ENCODE assay signal across 8 mouse cellular contexts in the genomic region with DNA sequence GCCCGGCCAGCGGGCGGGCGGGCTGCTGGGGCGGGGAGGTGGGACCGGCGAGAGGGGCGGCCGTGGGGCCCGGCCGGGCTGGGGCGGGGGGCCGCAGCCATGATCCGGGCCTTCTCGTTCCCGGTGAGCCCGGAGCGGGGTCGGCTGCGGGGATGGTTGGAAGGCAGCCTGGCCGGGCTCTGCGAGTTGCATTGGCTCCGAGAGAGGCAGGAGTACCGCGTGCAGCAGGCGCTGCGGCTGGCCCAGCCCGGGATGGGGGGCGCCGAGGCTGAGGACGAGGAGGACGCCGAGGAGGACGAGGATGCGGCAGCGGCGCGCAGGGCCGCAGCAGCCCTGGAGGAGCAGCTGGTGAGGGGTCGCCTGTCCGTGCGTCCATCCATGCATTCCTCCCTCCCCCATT. TPM values are rescaled to one million over a fixed set of nuclear protein-coding genes. Genes with fewer than 3 reads are reported as not detected.
DNase-seq lines count a peak whose midpoint lies in the region; ATAC-seq and TF ChIP-seq lines count a peak whose summit lies in the region.

No protein-coding gene starts in this region.

- H3K9ac ChIP-seq in kidney, embryonic 14.5 days (ENCODE audit: low read depth, low read length), result peak overlapping the region; percentile 86
- peak overlapping the region; percentile 91 for H3K9ac ChIP-seq in hindbrain, embryonic 12.5 days
- H3K9ac ChIP-seq in midbrain, embryonic 14.5 days (replicated peaks; ENCODE audit: low read length), result peak overlapping the region; percentile 84

- no peaks in the 10 kb centered on the region for H3K27me3 ChIP-seq in kidney, embryonic 14.5 days (ENCODE audit: control insufficient read depth, insufficient read depth, low read length)
- H3K27me3 ChIP-seq in hindbrain, embryonic 12.5 days, result no peaks in the 10 kb centered on the region
- H3K27me3 ChIP-seq in midbrain, embryonic 14.5 days (ENCODE audit: control insufficient read depth, insufficient read depth, low read length), result no peaks in the 10 kb centered on the region

- H3K36me3 ChIP-seq in kidney, embryonic 14.5 days (ENCODE audit: control insufficient read depth, insufficient read depth, low read length), result no peaks in the 10 kb centered on the region
- H3K36me3 ChIP-seq in hindbrain, embryonic 12.5 days, result peaks cover 14% of the 10 kb centered on the region; the same call in 1 of the 2 replicates
- peaks cover 4% of the 10 kb centered on the region for H3K36me3 ChIP-seq in midbrain, embryonic 14.5 days (ENCODE audit: control insufficient read depth, insufficient read depth, low read length)

- no peak for DNase-seq in kidney, postnatal 36 days
- no peak for DNase-seq in midbrain, embryonic 14.5 days
- no peak for DNase-seq in thymus, postnatal 36 days
- DNase-seq in left cerebral cortex, postnatal 36 days (ENCODE audit: low spot score in 2 of 2), result no peak
- no peak for DNase-seq in kidney, adult 11 months

- no peak for TF ChIP-seq CTCF in bone marrow macrophage, adult 2 months (IDR thresholded peaks at IDR 0.05; ENCODE audit: low read depth, low read length)

- H3K27ac ChIP-seq in kidney, embryonic 14.5 days (ENCODE audit: low read depth, low read length), result peak overlapping the region; percentile 63; the same call in 1 of the 2 replicates
- no peak overlapping the region for H3K27ac ChIP-seq in bone marrow macrophage, adult 2 months (ENCODE audit: insufficient read depth, low read depth, low read length)
- H3K27ac ChIP-seq in hindbrain, embryonic 12.5 days, result peak overlapping the region; percentile 82
- H3K27ac ChIP-seq in midbrain, embryonic 14.5 days (replicated peaks; ENCODE audit: low read depth, low read length), result peak overlapping the region; percentile 83

- no peak for TF ChIP-seq POLR2A in bone marrow macrophage, adult 2 months (IDR thresholded peaks at IDR 0.05; ENCODE audit: borderline replicate concordance, low read depth, low read length)

- intact Hi-C loops in left cerebral cortex, postnatal 36 days (cut with DNase I), result loop anchor here (2.0 kb wide), 1 partner anchor 15 kb away; a partner anchor contains a TSS

- peak overlapping the region; percentile 74 for H3K4me3 ChIP-seq in kidney, embryonic 14.5 days (ENCODE audit: low read length)
- H3K4me3 ChIP-seq in bone marrow macrophage, adult 2 months (ENCODE audit: insufficient read depth, low read length), result peak overlapping the region; percentile 55
- peak overlapping the region; percentile 70 for H3K4me3 ChIP-seq in hindbrain, embryonic 12.5 days
- peak overlapping the region; percentile 69 for H3K4me3 ChIP-seq in midbrain, embryonic 14.5 days (replicated peaks; ENCODE audit: low read depth, low read length)

- H3K9me3 ChIP-seq in kidney, embryonic 14.5 days (ENCODE audit: control insufficient read depth, low read length), result no peaks in the 10 kb centered on the region
- no peaks in the 10 kb centered on the region for H3K9me3 ChIP-seq in hindbrain, embryonic 12.5 days (replicated peaks)
- no peaks in the 10 kb centered on the region for H3K9me3 ChIP-seq in midbrain, embryonic 14.5 days (ENCODE audit: control insufficient read depth, low read length)

- H3K4me1 ChIP-seq in kidney, embryonic 14.5 days (ENCODE audit: control insufficient read depth, insufficient read depth, low read length), result peaks cover 6% of the 10 kb centered on the region
- H3K4me1 ChIP-seq in bone marrow macrophage, adult 2 months (ENCODE audit: control insufficient read depth, insufficient read depth, low read length), result peaks cover 2% of the 10 kb centered on the region
- peaks cover 25% of the 10 kb centered on the region for H3K4me1 ChIP-seq in hindbrain, embryonic 12.5 days
- peaks cover 19% of the 10 kb centered on the region for H3K4me1 ChIP-seq in midbrain, embryonic 14.5 days (ENCODE audit: control insufficient read depth, insufficient read depth, low read length)

- ATAC-seq in kidney, embryonic 14.5 days (ENCODE audit: low FRiP score, low TSS enrichment), result no peak
- no peak; the same call in 1 of the 2 replicates for ATAC-seq in hindbrain, embryonic 12.5 days (ENCODE audit: low FRiP score)
- peak; percentile 55 for ATAC-seq in midbrain, embryonic 14.5 days (ENCODE audit: low FRiP score, low TSS enrichment)

- under 1% methylated on average over 36 of the region's 42 CpGs for WGBS in kidney, embryonic 14.5 days
- WGBS in hindbrain, embryonic 12.5 days, result under 1% methylated on average over 33 of the region's 42 CpGs
- under 1% methylated on average over 41 of the region's 42 CpGs for WGBS in midbrain, embryonic 14.5 days

- peak overlapping the region; percentile 83 for H3K4me2 ChIP-seq in kidney, embryonic 14.5 days (replicated peaks; ENCODE audit: low read depth, low read length)
- peak overlapping the region; percentile 79 for H3K4me2 ChIP-seq in hindbrain, embryonic 12.5 days (replicated peaks)
- H3K4me2 ChIP-seq in midbrain, embryonic 14.5 days (ENCODE audit: low read length), result peak overlapping the region; percentile 88

RNA-seq across cellular contexts. Expression of a gene that starts 0.2 kb away (rescaled TPM):
- 5.1 and 6.4 TPM in 2 replicates for polyA plus RNA-seq in kidney, embryonic 14.5 days (2014; fragmentation: Nextera tagmentation; extraction: Ambion mirVana)
- 1.2 and 1.3 TPM in 2 replicates for polyA plus RNA-seq in bone marrow macrophage, adult 2 months (2012; ENCODE audit: insufficient read depth, insufficient read length, missing spikeins)
- 9.0 and 10.4 TPM in 2 replicates for polyA plus RNA-seq in hindbrain, embryonic 12.5 days (2016; fragmentation: Nextera tagmentation; extraction: Ambion mirVana)
- 4.9 and 6.2 TPM in 2 replicates for polyA plus RNA-seq in midbrain, embryonic 14.5 days (2014; fragmentation: Nextera tagmentation; extraction: Ambion mirVana)
- 100 to 1,000 TPM; 179 to 210 TPM for total RNA-seq in left cerebral cortex, postnatal 36 days (2021)

RNA-seq across cellular contexts. Expression of a gene that starts 16.3 kb away (rescaled TPM):
- 7.5 TPM in 2 replicates for polyA plus RNA-seq in kidney, embryonic 14.5 days (2014; fragmentation: Nextera tagmentation; extraction: Ambion mirVana)
- polyA plus RNA-seq in bone marrow macrophage, adult 2 months (2012; ENCODE audit: insufficient read depth, insufficient read length, missing spikeins), result not detected in 2 replicates
- 12.1 and 13.6 TPM in 2 replicates for polyA plus RNA-seq in hindbrain, embryonic 12.5 days (2016; fragmentation: Nextera tagmentation; extraction: Ambion mirVana)
- 11.7 and 17.2 TPM in 2 replicates for polyA plus RNA-seq in midbrain, embryonic 14.5 days (2014; fragmentation: Nextera tagmentation; extraction: Ambion mirVana)
- total RNA-seq in left cerebral cortex, postnatal 36 days (2021), result 1 to 10 TPM; 2.8 to 4.0 TPM

RNA-seq across cellular contexts. Expression of a gene that starts 31.0 kb away (rescaled TPM):
- 0.67 and 1.4 TPM in 2 replicates for polyA plus RNA-seq in kidney, embryonic 14.5 days (2014; fragmentation: Nextera tagmentation; extraction: Ambion mirVana)
- polyA plus RNA-seq in bone marrow macrophage, adult 2 months (2012; ENCODE audit: insufficient read depth, insufficient read length, missing spikeins), result 5.5 and 5.6 TPM in 2 replicates
- polyA plus RNA-seq in hindbrain, embryonic 12.5 days (2016; fragmentation: Nextera tagmentation; extraction: Ambion mirVana), result 1.6 and 2.1 TPM in 2 replicates
- polyA plus RNA-seq in midbrain, embryonic 14.5 days (2014; fragmentation: Nextera tagmentation; extraction: Ambion mirVana), result 0.16 and 0.30 TPM in 2 replicates
- under 1 TPM in 1 of 2 experiments, not detected in 1; 0.10 TPM for total RNA-seq in left cerebral cortex, postnatal 36 days (2021)

RNA-seq across cellular contexts. Expression of a gene that starts 32.6 kb away (rescaled TPM):
- 10.9 and 15.7 TPM in 2 replicates for polyA plus RNA-seq in kidney, embryonic 14.5 days (2014; fragmentation: Nextera tagmentation; extraction: Ambion mirVana)
- 9.8 and 11.2 TPM in 2 replicates for polyA plus RNA-seq in bone marrow macrophage, adult 2 months (2012; ENCODE audit: insufficient read depth, insufficient read length, missing spikeins)
- 8.8 and 9.3 TPM in 2 replicates for polyA plus RNA-seq in hindbrain, embryonic 12.5 days (2016; fragmentation: Nextera tagmentation; extraction: Ambion mirVana)
- 4.4 and 5.7 TPM in 2 replicates for polyA plus RNA-seq in midbrain, embryonic 14.5 days (2014; fragmentation: Nextera tagmentation; extraction: Ambion mirVana)
- total RNA-seq in left cerebral cortex, postnatal 36 days (2021), result 1 to 10 TPM; 3.1 to 7.1 TPM

RNA-seq across cellular contexts. Expression of a gene that starts 48.6 kb away (rescaled TPM):
- polyA plus RNA-seq in kidney, embryonic 14.5 days (2014; fragmentation: Nextera tagmentation; extraction: Ambion mirVana), result 156 and 198 TPM in 2 replicates
- 373 and 387 TPM in 2 replicates for polyA plus RNA-seq in bone marrow macrophage, adult 2 months (2012; ENCODE audit: insufficient read depth, insufficient read length, missing spikeins)
- 185 and 210 TPM in 2 replicates for polyA plus RNA-seq in hindbrain, embryonic 12.5 days (2016; fragmentation: Nextera tagmentation; extraction: Ambion mirVana)
- polyA plus RNA-seq in midbrain, embryonic 14.5 days (2014; fragmentation: Nextera tagmentation; extraction: Ambion mirVana), result 494 and 652 TPM in 2 replicates
- 1,000 to 10,000 TPM; 1,705 to 2,029 TPM for total RNA-seq in left cerebral cortex, postnatal 36 days (2021)
